Mouse (Mus musculus): Measurements from ENCODE around the gene Tmem178b. TPM values are rescaled to one million over a fixed set of nuclear protein-coding genes. Genes with fewer than 3 reads are reported as not detected.

Tmem178b gene
- polyA plus RNA-seq, 1 experiment = 0.34 TPM

DNA sequence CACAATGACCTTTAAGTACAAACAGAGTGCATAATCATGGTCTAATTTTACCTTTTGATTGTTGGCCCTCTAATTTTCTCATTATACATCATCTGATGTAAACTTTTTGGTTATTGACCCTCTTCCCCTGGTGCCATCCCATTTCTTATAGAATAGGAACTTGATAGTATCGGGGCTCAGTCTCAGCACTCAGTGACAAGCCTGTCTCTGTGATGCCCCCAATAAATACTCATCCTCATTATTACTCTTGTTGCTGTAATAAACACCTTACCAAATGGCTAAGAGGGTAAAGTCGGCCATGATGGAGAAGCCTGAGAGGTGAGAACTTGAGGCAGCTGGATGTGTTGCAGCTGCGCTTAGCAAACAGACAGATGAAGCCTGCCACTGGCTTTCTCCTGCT is 63.5 kb downstream of the Tmem178b start:
- Histone ChIP-seq H3K4me1 (ENCODE audit: control insufficient read depth, insufficient read depth, low read length) (no peaks in the 10 kb centered on the region), H3K9me3 (replicated peaks; ENCODE audit: control insufficient read depth, insufficient read depth, low read length, poor library complexity, severe bottlenecking) (no peaks in the 10 kb centered on the region), H3K27me3 (ENCODE audit: control insufficient read depth, insufficient read depth, low read length, poor library complexity, severe bottlenecking) (no peaks in the 10 kb centered on the region), H3K27ac (ENCODE audit: insufficient read depth, low read length) (no peak overlapping the region), H3K36me3 (ENCODE audit: control insufficient read depth, insufficient read depth, low read length, poor library complexity, severe bottlenecking) (no peaks in the 10 kb centered on the region), H3K4me3 (ENCODE audit: low read depth, low read length) (no peak overlapping the region), H3K9ac (ENCODE audit: low read depth, poor library complexity, severe bottlenecking) (no peak overlapping the region)
- TF ChIP-seq POLR2A (IDR thresholded peaks at IDR 0.05; ENCODE audit: insufficient read depth, low read length) (no peak), EP300 (IDR thresholded peaks at IDR 0.05; ENCODE audit: insufficient read depth, low read depth, low read length) (no peak), CTCF (IDR thresholded peaks at IDR 0.05; ENCODE audit: low read depth, low read length) (no peak)

GRCm38 (mm10) chr6:39940920-39941319 is 67.8 kb downstream of the Tmem178b start:
- no peak overlapping the region for H3K27ac ChIP-seq (ENCODE audit: insufficient read depth, low read length)
- no peaks in the 10 kb centered on the region for H3K27me3 ChIP-seq (ENCODE audit: control insufficient read depth, insufficient read depth, low read length, poor library complexity, severe bottlenecking)
- H3K4me3 ChIP-seq (ENCODE audit: low read depth, low read length) = no peak overlapping the region
- no peaks in the 10 kb centered on the region for H3K36me3 ChIP-seq (ENCODE audit: control insufficient read depth, insufficient read depth, low read length, poor library complexity, severe bottlenecking)
- TF ChIP-seq CTCF (IDR thresholded peaks at IDR 0.05; ENCODE audit: low read depth, low read length) (no peak), EP300 (IDR thresholded peaks at IDR 0.05; ENCODE audit: insufficient read depth, low read depth, low read length) (no peak), POLR2A (IDR thresholded peaks at IDR 0.05; ENCODE audit: insufficient read depth, low read length) (no peak)
- no peak overlapping the region for H3K9ac ChIP-seq (ENCODE audit: low read depth, poor library complexity, severe bottlenecking)
- no peaks in the 10 kb centered on the region for H3K9me3 ChIP-seq (replicated peaks; ENCODE audit: control insufficient read depth, insufficient read depth, low read length, poor library complexity, severe bottlenecking)
- no peaks in the 10 kb centered on the region for H3K4me1 ChIP-seq (ENCODE audit: control insufficient read depth, insufficient read depth, low read length)

DNA sequence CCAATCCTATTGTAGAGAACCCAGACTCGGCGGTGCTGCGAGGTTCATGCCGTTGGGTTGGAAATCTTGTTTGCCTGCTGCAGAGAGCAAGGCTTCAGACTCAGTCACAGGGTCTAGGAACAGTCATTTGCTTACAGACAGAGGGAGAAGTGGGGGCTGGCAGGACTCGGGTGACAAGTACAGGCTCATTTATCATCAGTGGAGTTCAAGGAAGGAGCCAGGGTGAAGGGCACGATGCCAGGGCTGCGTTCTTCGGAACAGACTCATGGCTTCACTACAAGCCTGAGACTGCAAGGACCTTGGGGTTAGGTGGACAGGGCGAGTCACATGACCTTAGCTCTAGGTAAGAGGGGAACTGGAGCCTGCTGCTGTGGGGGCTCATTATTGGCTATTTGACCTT is 71.8 kb downstream of the Tmem178b start:
- no peaks in the 10 kb centered on the region for H3K36me3 ChIP-seq (ENCODE audit: control insufficient read depth, insufficient read depth, low read length, poor library complexity, severe bottlenecking)
- H3K27me3 ChIP-seq (ENCODE audit: control insufficient read depth, insufficient read depth, low read length, poor library complexity, severe bottlenecking) = no peaks in the 10 kb centered on the region
- H3K4me3 ChIP-seq (ENCODE audit: low read depth, low read length) = no peak overlapping the region
- TF ChIP-seq EP300 (IDR thresholded peaks at IDR 0.05; ENCODE audit: insufficient read depth, low read depth, low read length) (no peak), POLR2A (IDR thresholded peaks at IDR 0.05; ENCODE audit: insufficient read depth, low read length) (no peak), CTCF (IDR thresholded peaks at IDR 0.05; ENCODE audit: low read depth, low read length) (no peak)
- no peak overlapping the region for H3K27ac ChIP-seq (ENCODE audit: insufficient read depth, low read length)
- no peaks in the 10 kb centered on the region for H3K9me3 ChIP-seq (replicated peaks; ENCODE audit: control insufficient read depth, insufficient read depth, low read length, poor library complexity, severe bottlenecking)
- H3K9ac ChIP-seq (ENCODE audit: low read depth, poor library complexity, severe bottlenecking) = no peak overlapping the region
- H3K4me1 ChIP-seq (ENCODE audit: control insufficient read depth, insufficient read depth, low read length) = no peaks in the 10 kb centered on the region

- no peaks in the 10 kb centered on the region for H3K4me1 ChIP-seq (ENCODE audit: control insufficient read depth, insufficient read depth, low read length)
- no peaks in the 10 kb centered on the region for H3K36me3 ChIP-seq (ENCODE audit: control insufficient read depth, insufficient read depth, low read length, poor library complexity, severe bottlenecking)
- H3K27me3 ChIP-seq (ENCODE audit: control insufficient read depth, insufficient read depth, low read length, poor library complexity, severe bottlenecking) = no peaks in the 10 kb centered on the region
- TF ChIP-seq CTCF (IDR thresholded peaks at IDR 0.05; ENCODE audit: low read depth, low read length) (no peak), POLR2A (IDR thresholded peaks at IDR 0.05; ENCODE audit: insufficient read depth, low read length) (no peak), EP300 (IDR thresholded peaks at IDR 0.05; ENCODE audit: insufficient read depth, low read depth, low read length) (no peak)
- H3K27ac ChIP-seq (ENCODE audit: insufficient read depth, low read length) = no peak overlapping the region
- no peaks in the 10 kb centered on the region for H3K9me3 ChIP-seq (replicated peaks; ENCODE audit: control insufficient read depth, insufficient read depth, low read length, poor library complexity, severe bottlenecking)
- no peak overlapping the region for H3K4me3 ChIP-seq (ENCODE audit: low read depth, low read length)
- H3K9ac ChIP-seq (ENCODE audit: low read depth, poor library complexity, severe bottlenecking) = no peak overlapping the region
Observed at GRCm38 (mm10) chr6:39945670-39946440, 72.8 kb downstream of the Tmem178b start.

DNA sequence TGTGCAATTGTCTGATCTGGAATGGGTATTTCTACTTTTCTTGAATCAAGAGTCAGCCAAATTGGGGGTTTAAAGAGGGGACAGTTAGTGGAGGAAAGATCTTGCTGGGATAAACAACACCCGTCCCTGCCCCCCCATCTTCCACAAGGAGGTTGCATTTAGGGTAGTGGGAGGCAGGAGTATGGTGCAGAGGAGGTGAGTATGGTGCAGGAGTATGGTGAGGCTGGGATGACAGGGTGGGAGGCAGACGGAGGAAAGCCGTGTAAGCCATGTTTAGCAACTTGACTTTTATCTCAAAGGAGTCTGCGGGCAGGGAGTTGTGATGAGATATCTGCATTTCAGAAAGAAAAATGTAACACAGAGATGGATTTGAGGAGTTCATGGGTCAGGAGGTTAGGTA is 73.5 kb downstream of the Tmem178b start:
- Histone ChIP-seq H3K4me1 (ENCODE audit: control insufficient read depth, insufficient read depth, low read length) (no peaks in the 10 kb centered on the region), H3K4me3 (ENCODE audit: low read depth, low read length) (no peak overlapping the region), H3K27me3 (ENCODE audit: control insufficient read depth, insufficient read depth, low read length, poor library complexity, severe bottlenecking) (no peaks in the 10 kb centered on the region), H3K27ac (ENCODE audit: insufficient read depth, low read length) (no peak overlapping the region), H3K9ac (ENCODE audit: low read depth, poor library complexity, severe bottlenecking) (no peak overlapping the region), H3K36me3 (ENCODE audit: control insufficient read depth, insufficient read depth, low read length, poor library complexity, severe bottlenecking) (no peaks in the 10 kb centered on the region), H3K9me3 (replicated peaks; ENCODE audit: control insufficient read depth, insufficient read depth, low read length, poor library complexity, severe bottlenecking) (no peaks in the 10 kb centered on the region)
- TF ChIP-seq EP300 (IDR thresholded peaks at IDR 0.05; ENCODE audit: insufficient read depth, low read depth, low read length) (no peak), CTCF (IDR thresholded peaks at IDR 0.05; ENCODE audit: low read depth, low read length) (no peak), POLR2A (IDR thresholded peaks at IDR 0.05; ENCODE audit: insufficient read depth, low read length) (no peak)

DNA sequence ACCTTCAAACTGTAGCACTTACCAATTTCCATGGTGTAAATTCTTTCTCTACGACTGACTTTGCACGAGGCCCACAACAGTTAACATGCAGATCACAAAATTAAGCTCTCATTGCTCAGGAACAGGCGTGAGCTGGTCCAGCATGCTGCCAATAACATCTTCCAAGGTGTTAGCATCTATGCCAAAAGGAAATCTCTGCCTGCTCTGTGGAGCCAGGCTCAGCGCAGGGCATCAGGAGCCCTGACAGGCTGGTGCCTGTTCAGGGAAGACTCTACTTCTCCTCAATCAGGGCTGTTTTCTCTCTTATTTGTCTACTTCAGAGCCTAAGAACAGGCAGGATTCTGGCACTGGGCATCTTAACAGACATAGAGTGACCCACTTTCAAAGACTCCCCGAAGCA is 80.9 kb downstream of the Tmem178b start:
- Histone ChIP-seq H3K36me3 (ENCODE audit: control insufficient read depth, insufficient read depth, low read length, poor library complexity, severe bottlenecking) (no peaks in the 10 kb centered on the region), H3K4me3 (ENCODE audit: low read depth, low read length) (no peak overlapping the region), H3K9ac (ENCODE audit: low read depth, poor library complexity, severe bottlenecking) (no peak overlapping the region), H3K9me3 (replicated peaks; ENCODE audit: control insufficient read depth, insufficient read depth, low read length, poor library complexity, severe bottlenecking) (no peaks in the 10 kb centered on the region), H3K4me1 (ENCODE audit: control insufficient read depth, insufficient read depth, low read length) (no peaks in the 10 kb centered on the region), H3K27ac (ENCODE audit: insufficient read depth, low read length) (no peak overlapping the region), H3K27me3 (ENCODE audit: control insufficient read depth, insufficient read depth, low read length, poor library complexity, severe bottlenecking) (no peaks in the 10 kb centered on the region)
- no peak for TF ChIP-seq CTCF (IDR thresholded peaks at IDR 0.05; ENCODE audit: low read depth, low read length)
- TF ChIP-seq POLR2A (IDR thresholded peaks at IDR 0.05; ENCODE audit: insufficient read depth, low read length) = no peak
- TF ChIP-seq EP300 (IDR thresholded peaks at IDR 0.05; ENCODE audit: insufficient read depth, low read depth, low read length) = no peak

Data from ES-Bruce4 (cell line).